Mouse (Mus musculus) bone marrow, adult 2 months (tissue): ENCODE measurements around the gene Hhat.
A peak's percentile ranks its signal among the peaks of the same experiment; 100 is the strongest.

ENCODE experiments used
- CTCF ChIP-seq: fragments of 200-500 bp; IDR thresholded peaks from 2 replicates; pipeline ENCODE4 v1.5.1; 2011; ENCODE audit warnings: low read length, control low read depth; ENCODE audit not compliant: control insufficient read depth, insufficient read depth
- POLR2A ChIP-seq: fragments of 200-500 bp; IDR thresholded peaks from 2 replicates; pipeline ENCODE4 v1.6.1; 2011; ENCODE audit warnings: low read depth, mild to moderate bottlenecking, control low read depth, low read length, borderline replicate concordance; ENCODE audit not compliant: control insufficient read depth

- TF ChIP-seq POLR2A, result no peak
- peak; percentile 75 for TF ChIP-seq CTCF
Measured at GRCm38 (mm10) chr1:192726996-192727624, 43.9 kb downstream of the Hhat start.
